Mouse (Mus musculus): ENCODE measurements at regions not wholly inside any gene's neighbourhood (a gene's known extent, or its start where the extent isn't known, plus 50 kb on each side); places are given as distances from the start of the nearest gene placed in this dataset.

DNA sequence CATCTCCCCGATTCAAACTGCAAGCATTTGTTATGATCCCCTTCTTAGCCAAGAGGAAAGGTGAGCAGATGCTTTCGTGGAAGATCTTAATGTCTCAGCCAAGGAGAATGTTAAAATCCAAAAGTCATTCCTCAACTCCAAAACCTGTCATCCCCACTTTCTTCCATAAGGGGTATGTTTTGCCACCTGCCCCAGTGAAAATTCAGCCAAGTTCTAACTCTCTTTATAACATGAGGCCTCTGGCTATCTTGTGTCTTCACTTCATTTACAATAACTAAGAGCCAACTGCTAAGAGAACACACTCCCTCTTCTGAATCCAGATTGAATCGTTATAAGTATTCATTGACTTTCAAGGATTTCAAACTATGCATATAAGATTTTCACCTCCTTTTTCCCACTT lies 246.7 kb upstream of the Adam34 start:
- DNase-seq (ENCODE audit: low spot score in 2 of 2), result no peak

DNA sequence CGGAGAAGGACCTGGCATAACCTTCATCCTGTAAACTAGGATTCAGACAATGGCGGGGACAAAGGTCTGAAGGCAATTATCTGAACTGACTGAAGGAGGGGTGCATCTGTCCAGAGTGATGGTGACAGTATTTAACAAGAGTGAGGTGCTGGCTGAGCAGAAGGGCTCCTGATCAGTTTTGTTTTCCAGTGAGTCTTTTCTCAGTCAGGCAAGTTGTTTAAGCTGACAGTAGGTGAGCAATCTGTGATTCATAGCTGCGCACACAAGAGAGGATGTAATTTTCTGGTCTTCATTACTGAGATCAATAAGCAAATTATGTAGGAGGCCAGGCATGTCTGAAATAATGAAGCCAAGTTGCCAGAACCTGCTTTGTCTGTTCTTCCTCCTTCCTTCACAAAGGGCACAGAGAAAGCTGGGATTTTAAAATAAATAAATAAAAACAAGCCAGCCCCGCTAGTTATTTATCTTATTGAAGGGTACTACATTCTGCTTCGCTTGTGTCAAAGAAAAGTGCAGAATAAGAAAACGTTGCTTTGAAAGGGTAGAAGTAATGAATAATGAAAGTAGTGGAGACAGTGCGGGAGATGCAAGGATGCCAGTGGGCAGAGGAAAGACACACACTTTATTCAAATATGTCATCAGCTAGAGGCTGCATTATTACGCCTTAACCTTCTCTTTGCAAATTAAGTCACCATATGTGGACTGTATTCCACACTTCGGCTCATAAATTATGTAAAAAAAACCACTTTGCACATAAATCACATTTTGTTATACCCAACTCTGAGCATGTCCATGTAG lies 239.6 kb upstream of the Adam34 start:
- peak; percentile 5 to 8 for DNase-seq (ENCODE audit: low spot score in 2 of 2)

DNA sequence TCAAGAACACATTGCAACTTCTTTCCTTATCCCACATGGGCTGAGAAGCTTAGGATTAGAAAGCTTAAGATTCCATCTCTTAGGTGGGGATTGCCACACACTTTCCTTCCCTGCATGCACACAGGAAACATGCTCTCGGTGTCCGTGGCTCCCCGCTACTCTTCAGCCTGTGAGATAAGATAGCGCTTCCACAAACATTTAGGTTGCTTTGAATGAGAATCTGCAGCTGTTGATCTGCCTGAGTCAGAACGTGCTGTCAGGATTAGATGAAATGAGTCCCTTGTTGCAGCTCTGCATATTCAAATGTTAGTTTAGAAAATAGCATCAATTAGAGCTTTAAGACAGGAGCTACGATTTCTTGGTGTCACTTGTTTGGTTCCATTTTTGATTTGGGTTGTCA lies 239.0 kb upstream of the Adam34 start:
- DNase-seq (ENCODE audit: low spot score in 2 of 2), result no peak

DNA sequence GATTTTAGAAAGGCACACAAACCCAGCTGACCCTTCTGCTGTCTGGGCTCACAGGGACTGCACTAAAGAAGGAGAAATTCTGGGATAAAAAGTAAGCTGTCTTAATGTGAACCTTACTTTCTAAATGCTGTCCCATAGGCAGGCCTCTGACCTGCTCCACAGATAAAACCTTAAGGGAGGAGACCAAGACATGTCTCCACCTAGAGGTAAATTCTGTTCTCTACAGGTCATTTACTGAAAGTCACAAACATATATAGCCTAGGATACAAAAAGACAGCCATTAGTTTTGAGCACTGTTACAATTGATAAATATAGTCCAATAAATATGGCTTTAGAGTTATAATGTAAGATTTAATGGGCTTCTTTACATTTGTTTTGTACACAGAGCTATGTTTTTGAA lies 221.9 kb upstream of the Adam34 start:
- no peak for DNase-seq (ENCODE audit: low spot score in 2 of 2)

DNA sequence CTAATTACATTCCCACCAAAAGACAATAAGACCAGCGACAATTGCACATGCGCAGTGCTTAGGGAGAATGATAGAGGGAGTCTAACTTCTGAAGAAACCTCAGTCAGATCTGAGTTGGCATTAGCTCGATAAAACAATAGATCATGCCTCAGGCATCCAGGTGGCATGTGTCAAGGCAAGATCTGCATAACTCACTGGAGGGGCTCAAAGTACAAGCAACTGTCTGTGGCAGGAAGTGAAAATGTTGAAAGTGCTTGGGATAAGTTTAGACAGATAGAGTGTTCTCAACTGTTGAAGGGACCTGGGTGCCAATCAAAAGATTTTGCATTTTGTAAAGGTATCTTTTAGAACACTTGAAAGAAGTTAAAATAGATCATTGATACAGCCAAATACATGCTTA lies 213.1 kb upstream of the Adam34 start:
- DNase-seq (ENCODE audit: low spot score in 2 of 2), result no peak

DNA sequence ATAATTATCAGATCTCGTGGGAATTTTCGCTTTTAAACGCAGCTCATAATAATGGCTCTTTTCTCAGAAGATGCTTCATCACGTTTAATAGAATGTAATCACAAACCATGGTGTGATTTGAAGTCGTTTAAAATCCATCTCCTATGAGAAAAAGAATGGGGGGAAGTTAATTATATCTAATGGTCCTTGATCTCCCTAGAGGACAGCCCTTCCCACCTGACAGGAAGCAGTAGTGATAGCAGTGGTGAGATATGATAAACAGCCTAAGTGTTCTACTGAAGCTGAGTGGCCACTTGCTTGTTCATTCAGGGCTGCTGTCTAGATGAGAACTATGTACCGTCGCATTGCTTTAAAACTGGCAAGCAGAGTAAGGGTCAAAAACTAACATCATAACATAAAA lies 211.4 kb upstream of the Adam34 start:
- no peak for DNase-seq (ENCODE audit: low spot score in 2 of 2)

DNA sequence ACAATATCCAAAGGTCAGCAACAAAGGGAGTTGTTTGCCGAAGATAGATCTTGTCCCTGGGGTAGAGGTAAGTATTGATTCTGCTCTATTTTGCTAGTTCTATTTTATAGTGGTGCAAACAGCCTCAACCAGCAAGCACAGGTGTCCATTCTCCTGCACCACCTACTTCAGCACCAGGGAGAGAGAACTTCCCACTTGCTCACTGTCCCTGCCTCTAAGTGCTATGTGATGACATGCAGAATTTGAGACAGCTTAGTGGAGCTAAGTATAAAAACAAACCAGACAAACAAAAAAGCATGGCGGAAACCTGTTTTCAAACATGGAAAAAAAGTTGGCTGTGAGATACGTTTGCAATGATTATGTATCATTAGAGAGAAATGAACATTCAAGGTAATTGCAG lies 196.3 kb upstream of the Adam34 start:
- no peak for DNase-seq (ENCODE audit: low spot score in 2 of 2)

DNA sequence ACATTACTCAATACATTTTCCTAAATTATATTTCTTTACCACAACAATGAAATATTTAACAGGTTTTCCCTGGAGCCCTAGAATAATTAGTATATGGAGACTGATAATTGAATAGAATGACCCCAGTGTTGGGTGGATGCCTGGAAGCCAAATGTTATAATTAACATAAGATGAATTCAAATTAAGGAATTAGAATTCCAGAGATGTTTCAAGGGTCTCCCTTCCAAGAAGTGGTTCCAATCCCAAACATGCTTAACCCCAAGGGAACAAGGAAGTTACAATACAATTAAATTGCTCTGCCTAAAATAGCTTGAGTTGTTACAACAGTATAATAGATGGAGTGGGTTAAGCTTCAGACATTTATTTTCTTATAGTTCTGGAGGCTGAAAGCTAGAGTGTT lies 185.3 kb upstream of the Adam34 start:
- no peak for DNase-seq (ENCODE audit: low spot score in 2 of 2)

DNA sequence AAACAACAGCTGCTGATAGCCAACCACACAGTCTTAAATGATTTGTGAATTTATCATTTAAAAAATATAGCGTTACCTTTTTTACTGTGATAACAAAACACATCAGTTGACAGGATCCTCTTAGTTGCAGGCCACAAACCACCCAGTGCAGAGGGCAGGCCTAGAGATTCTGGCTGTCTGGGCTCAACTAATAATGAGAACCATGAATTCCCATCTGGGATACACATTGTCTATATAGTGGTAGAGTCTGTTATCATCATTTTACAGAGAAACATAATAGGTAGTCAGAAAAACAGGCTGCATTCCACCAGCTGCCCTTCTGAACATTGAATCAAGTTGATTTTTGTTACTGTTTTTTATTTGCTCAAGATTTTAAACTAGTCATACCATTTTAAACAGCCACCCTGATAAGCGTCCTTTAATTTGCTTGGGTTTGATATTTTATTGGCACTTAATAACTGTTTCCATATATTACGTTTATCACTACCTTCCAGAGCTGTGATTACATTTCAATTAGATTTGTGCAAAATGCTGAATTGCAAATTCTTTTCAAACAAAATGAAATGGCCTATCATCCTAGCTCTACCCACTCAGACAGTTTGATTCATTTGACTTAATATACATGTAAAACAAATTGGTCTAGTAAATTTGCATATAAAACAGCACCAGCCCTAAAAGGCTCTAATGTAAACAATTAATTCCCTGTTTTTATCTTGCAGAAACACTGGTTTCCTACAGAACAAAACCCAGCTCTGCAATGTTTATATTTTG lies 144.2 kb upstream of the Adam34 start:
- DNase-seq (ENCODE audit: low spot score in 2 of 2), result no peak
